Mouse (Mus musculus): ENCODE measurements around the gene Bckdha.

DNA sequence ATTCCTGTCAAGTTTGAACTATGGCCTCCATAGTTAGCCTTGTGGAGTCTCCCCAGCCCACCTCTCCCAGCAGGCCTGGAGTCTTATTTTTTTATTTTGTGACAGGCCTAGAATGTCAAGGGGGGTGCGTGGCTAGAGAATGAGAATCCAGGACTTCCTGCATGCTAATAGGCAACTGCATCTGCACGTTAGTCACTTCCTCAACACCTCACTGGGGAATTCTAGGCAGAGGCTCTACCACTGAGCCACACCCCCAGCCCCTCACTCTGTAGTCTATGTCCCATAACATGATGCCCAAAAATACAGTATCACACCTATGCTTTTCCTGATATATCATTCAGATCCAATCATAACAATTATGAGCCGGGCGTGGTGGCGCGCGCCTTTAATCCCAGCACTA lies 18.2 kb upstream of the Bckdha start:
- TF ChIP-seq CTCF (IDR thresholded peaks at IDR 0.05; ENCODE audit: low read depth) (no peak), EP300 (IDR thresholded peaks at IDR 0.05; ENCODE audit: low read depth) (no peak)

Data from liver, postnatal 0 days (tissue).